Mouse (Mus musculus) adrenal gland, adult (tissue): ENCODE measurements around the gene Tbx15.
"Not testable (repeated sequence)": the region's sequence is repeated elsewhere in the genome, so short reads cannot be mapped to it uniquely, and the experiment has no call there.

Experiments used
- DNase-seq, 2 experiments: peaks; one replicate each; pipeline ENCODE4 v3.0.0; 2022 to 2023; ENCODE audit warnings: low spot score in 1 of 2; ENCODE audit not compliant: inconsistent age in 2 of 2

The Tbx15 gene

GRCm38 (mm10) chr3:99266752-99267303 lies 26.6 kb downstream of the Tbx15 start:
- DNase-seq = no peak

GRCm38 (mm10) chr3:99277973-99278580 lies 37.9 kb downstream of the Tbx15 start:
- no peak for DNase-seq

- no peak for DNase-seq
Observed at GRCm38 (mm10) chr3:99279718-99280117, 39.5 kb downstream of the Tbx15 start.

GRCm38 (mm10) chr3:99281453-99281852 lies 41.3 kb downstream of the Tbx15 start:
- DNase-seq = no peak

- DNase-seq = peak in 1 of 2 experiments; percentile 37
Observed at GRCm38 (mm10) chr3:99288302-99288701, 48.1 kb downstream of the Tbx15 start.

GRCm38 (mm10) chr3:99290064-99290702 lies 50.0 kb downstream of the Tbx15 start:
- peak; percentile 13 to 32 for DNase-seq

- DNase-seq = no peak
Observed at GRCm38 (mm10) chr3:99290878-99291277, 50.7 kb downstream of the Tbx15 start.

GRCm38 (mm10) chr3:99291386-99291785 lies 51.2 kb downstream of the Tbx15 start:
- DNase-seq = no peak

- no peak for DNase-seq
Observed at GRCm38 (mm10) chr3:99292531-99292931, 52.4 kb downstream of the Tbx15 start.

- not testable (repeated sequence) for DNase-seq
Observed at GRCm38 (mm10) chr3:99294209-99294608, 54.0 kb downstream of the Tbx15 start.

GRCm38 (mm10) chr3:99295301-99295700 lies 55.1 kb downstream of the Tbx15 start:
- DNase-seq = no peak

- no peak for DNase-seq
Observed at GRCm38 (mm10) chr3:99296186-99296585, 56.0 kb downstream of the Tbx15 start.

- no peak for DNase-seq
Observed at GRCm38 (mm10) chr3:99300846-99301245, 60.7 kb downstream of the Tbx15 start.

GRCm38 (mm10) chr3:99310877-99311276 lies 70.7 kb downstream of the Tbx15 start:
- peak in 1 of 2 experiments; percentile 60 for DNase-seq

- no peak for DNase-seq
Observed at GRCm38 (mm10) chr3:99311943-99312635, 71.9 kb downstream of the Tbx15 start.

GRCm38 (mm10) chr3:99322345-99322744 lies 82.2 kb downstream of the Tbx15 start:
- no peak for DNase-seq

- peak; percentile 53 to 84 for DNase-seq
Observed at GRCm38 (mm10) chr3:99329316-99329715, 89.1 kb downstream of the Tbx15 start.

GRCm38 (mm10) chr3:99331086-99331485 lies 90.9 kb downstream of the Tbx15 start:
- DNase-seq = no peak

GRCm38 (mm10) chr3:99336866-99337265 lies 96.7 kb downstream of the Tbx15 start:
- no peak for DNase-seq

GRCm38 (mm10) chr3:99338756-99339155 lies 98.6 kb downstream of the Tbx15 start:
- DNase-seq = peak in 1 of 2 experiments; percentile 3

GRCm38 (mm10) chr3:99340021-99340420 lies 99.8 kb downstream of the Tbx15 start:
- peak; percentile 41 to 72 for DNase-seq
